Mouse (Mus musculus) lung, embryonic 16.5 days (tissue): Measurements from ENCODE around the gene Tbx3. TPM values are rescaled to one million over a fixed set of nuclear protein-coding genes. Genes with fewer than 3 reads are reported as not detected.

Experiments
- ATAC-seq: fragments of 200-750 bp; cut with Nextera tagmentation; 2 replicates; pipeline ENCODE4 v1.8.0; 2017; ENCODE audit warnings: low read depth, mild to moderate bottlenecking, moderate library complexity
- H3K27ac ChIP-seq: fragments of 300-500 bp; sonication (generic); 2 replicates; pipeline ENCODE4 v1.5.1; 2014; ENCODE audit warnings: mild to moderate bottlenecking, control low read depth, low read length
- H3K27me3 ChIP-seq: fragments of 300-500 bp; sonication (generic); 2 replicates; pipeline ENCODE4 v1.6.1; 2014; ENCODE audit warnings: low read depth, low read length, mixed read lengths; ENCODE audit not compliant: control insufficient read depth, insufficient read depth
- H3K36me3 ChIP-seq: fragments of 300-500 bp; sonication (generic); 2 replicates; pipeline ENCODE4 v1.6.1; 2014; ENCODE audit warnings: low read length; ENCODE audit not compliant: control insufficient read depth, insufficient read depth
- H3K4me1 ChIP-seq: fragments of 300-500 bp; sonication (generic); replicated peaks from 2 replicates; pipeline ENCODE4 v1.6.1; 2014; ENCODE audit warnings: low read length, mixed read lengths; ENCODE audit not compliant: control insufficient read depth, insufficient read depth
- H3K4me2 ChIP-seq: fragments of 300-500 bp; sonication (generic); 2 replicates; pipeline ENCODE4 v1.6.1; 2014; ENCODE audit warnings: low read depth, low read length, control low read depth
- H3K4me3 ChIP-seq: fragments of 300-500 bp; sonication (generic); 2 replicates; pipeline ENCODE4 v1.5.1; 2014; ENCODE audit warnings: mild to moderate bottlenecking, low read length, control low read depth
- H3K9ac ChIP-seq: fragments of 300-500 bp; sonication (generic); 2 replicates; pipeline ENCODE4 v1.6.1; 2014; ENCODE audit warnings: low read length, control low read depth
- H3K9me3 ChIP-seq: fragments of 300-500 bp; sonication (generic); 2 replicates; pipeline ENCODE4 v1.6.1; 2016; ENCODE audit warnings: low read length; ENCODE audit not compliant: control insufficient read depth
- WGBS: fragments of 180-500 bp; shearing (Covaris S2); extraction: QIAGEN DNeasy Blood & Tissue Kit; methylation state at CpG from one replicate; pipeline ENCODE4 v1.1.7; 2014; 5-methylcytosine and 5-hydroxymethylcytosine counted together
- polyA plus RNA-seq: library from polyadenylated mRNA; unstranded; fragments of >200 nt; fragmentation: Nextera tagmentation; extraction: Ambion mirVana; gene quantifications from 2 replicates; pipeline ENCODE4 v1.2.1, GENCODE M21; 2015

The Tbx3 gene
- polyA plus RNA-seq, 1 experiment from 2014 or later: 65.3 TPM

DNA sequence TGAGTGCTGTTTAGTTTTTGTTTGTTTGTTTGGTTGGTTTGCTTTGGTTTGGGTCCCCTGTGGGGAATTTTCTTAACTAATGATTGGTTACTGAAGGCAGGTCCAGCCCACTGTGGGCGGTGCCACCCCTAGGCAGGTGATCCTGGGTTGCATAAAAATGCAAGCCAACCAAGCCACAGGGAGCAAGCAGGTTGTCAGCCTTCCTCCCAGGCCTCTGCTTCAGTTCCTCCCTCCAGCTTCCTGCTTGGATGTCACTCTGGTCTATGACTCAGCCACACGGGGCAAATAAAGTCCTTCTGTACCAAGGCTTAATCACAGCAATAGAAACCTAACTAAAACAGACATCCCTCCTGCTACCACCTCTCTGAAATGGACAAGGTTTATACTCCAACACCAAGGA is 35.6 kb upstream of the Tbx3 start:
- Histone ChIP-seq H3K4me1 (no peaks in the 10 kb centered on the region), H3K36me3 (no peaks in the 10 kb centered on the region), H3K4me2 (no peak overlapping the region), H3K9me3 (no peaks in the 10 kb centered on the region), H3K9ac (no peak overlapping the region), H3K27me3 (no peaks in the 10 kb centered on the region), H3K4me3 (no peak overlapping the region), H3K27ac (no peak overlapping the region)
- no peak for ATAC-seq
- WGBS: 59% methylated on average over 2 of the region's 2 CpGs

- H3K9me3 ChIP-seq: no peaks in the 10 kb centered on the region
- ATAC-seq: no peak
- H3K4me2 ChIP-seq: no peak overlapping the region
- H3K36me3 ChIP-seq: no peaks in the 10 kb centered on the region
- no peak overlapping the region for H3K4me3 ChIP-seq
- H3K27me3 ChIP-seq: no peaks in the 10 kb centered on the region
- H3K4me1 ChIP-seq: peaks cover 8% of the 10 kb centered on the region; the same call in 1 of the 2 replicates
- 39% methylated on average over 12 of the region's 12 CpGs for WGBS
- no peak overlapping the region for H3K9ac ChIP-seq
- no peak overlapping the region for H3K27ac ChIP-seq
Measured at GRCm38 (mm10) chr5:119638300-119638699, 32.2 kb upstream of the Tbx3 start.

DNA sequence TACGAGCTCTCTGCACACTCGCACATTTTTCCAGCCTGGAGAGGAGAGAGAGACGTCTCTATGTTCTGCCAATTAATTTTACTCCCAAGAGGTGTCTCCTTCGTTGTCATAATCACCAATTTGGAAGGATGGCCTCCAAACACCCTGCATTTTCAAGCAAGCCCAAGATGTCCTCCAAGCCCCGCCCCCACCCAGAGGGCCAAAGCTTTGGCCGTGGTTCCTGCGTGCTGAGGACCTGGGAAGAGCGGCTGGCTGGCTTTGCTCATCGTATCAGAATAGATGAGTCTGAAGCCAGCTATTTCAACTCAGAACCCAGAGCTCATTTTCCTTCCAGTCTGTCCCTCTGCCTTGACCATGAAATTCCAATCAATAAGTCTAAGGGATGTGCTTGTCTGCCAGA is 29.4 kb upstream of the Tbx3 start:
- H3K4me3 ChIP-seq: no peak overlapping the region
- H3K4me1 ChIP-seq: peaks cover 15% of the 10 kb centered on the region; the same call in 1 of the 2 replicates
- no peak overlapping the region for H3K27ac ChIP-seq
- ATAC-seq: no peak
- 56% methylated on average over 9 of the region's 9 CpGs for WGBS
- no peak overlapping the region for H3K4me2 ChIP-seq
- H3K9me3 ChIP-seq: no peaks in the 10 kb centered on the region
- H3K27me3 ChIP-seq: no peaks in the 10 kb centered on the region
- no peak overlapping the region for H3K9ac ChIP-seq
- H3K36me3 ChIP-seq: no peaks in the 10 kb centered on the region

DNA sequence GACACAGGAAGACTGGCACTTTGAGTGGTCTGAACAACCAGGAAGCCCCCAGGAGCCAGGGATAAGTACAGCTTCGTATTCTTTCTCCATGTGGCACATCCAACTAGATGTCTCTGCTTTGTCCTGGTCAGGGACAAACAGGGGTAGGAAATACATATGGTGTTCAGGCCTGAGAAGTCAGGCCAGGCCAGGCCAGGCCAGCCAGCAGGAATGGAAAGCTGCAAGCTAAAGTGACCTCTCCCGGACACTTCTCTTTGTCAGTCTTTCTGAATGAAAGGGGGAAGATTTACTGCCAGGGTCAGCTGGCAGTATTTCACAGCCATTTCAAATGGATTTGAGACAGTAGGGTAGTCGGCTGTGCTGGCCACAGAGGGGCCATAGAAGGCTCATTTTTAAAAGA is 28.8 kb upstream of the Tbx3 start:
- no peak overlapping the region for H3K9ac ChIP-seq
- H3K9me3 ChIP-seq: no peaks in the 10 kb centered on the region
- no peaks in the 10 kb centered on the region for H3K27me3 ChIP-seq
- ATAC-seq: no peak
- H3K27ac ChIP-seq: no peak overlapping the region
- no peak overlapping the region for H3K4me2 ChIP-seq
- no peak overlapping the region for H3K4me3 ChIP-seq
- WGBS: 30% methylated on average over 3 of the region's 3 CpGs
- H3K36me3 ChIP-seq: no peaks in the 10 kb centered on the region
- H3K4me1 ChIP-seq: peaks cover 15% of the 10 kb centered on the region; the same call in 1 of the 2 replicates

GRCm38 (mm10) chr5:119646965-119647364 is 23.5 kb upstream of the Tbx3 start:
- no peak overlapping the region for H3K4me2 ChIP-seq
- H3K27me3 ChIP-seq: no peaks in the 10 kb centered on the region
- WGBS: 64% methylated on average over 2 of the region's 2 CpGs
- no peak overlapping the region for H3K9ac ChIP-seq
- H3K27ac ChIP-seq: no peak overlapping the region
- H3K4me3 ChIP-seq: no peak overlapping the region
- no peaks in the 10 kb centered on the region for H3K36me3 ChIP-seq
- H3K9me3 ChIP-seq: no peaks in the 10 kb centered on the region
- peaks cover 20% of the 10 kb centered on the region for H3K4me1 ChIP-seq
- no peak for ATAC-seq

DNA sequence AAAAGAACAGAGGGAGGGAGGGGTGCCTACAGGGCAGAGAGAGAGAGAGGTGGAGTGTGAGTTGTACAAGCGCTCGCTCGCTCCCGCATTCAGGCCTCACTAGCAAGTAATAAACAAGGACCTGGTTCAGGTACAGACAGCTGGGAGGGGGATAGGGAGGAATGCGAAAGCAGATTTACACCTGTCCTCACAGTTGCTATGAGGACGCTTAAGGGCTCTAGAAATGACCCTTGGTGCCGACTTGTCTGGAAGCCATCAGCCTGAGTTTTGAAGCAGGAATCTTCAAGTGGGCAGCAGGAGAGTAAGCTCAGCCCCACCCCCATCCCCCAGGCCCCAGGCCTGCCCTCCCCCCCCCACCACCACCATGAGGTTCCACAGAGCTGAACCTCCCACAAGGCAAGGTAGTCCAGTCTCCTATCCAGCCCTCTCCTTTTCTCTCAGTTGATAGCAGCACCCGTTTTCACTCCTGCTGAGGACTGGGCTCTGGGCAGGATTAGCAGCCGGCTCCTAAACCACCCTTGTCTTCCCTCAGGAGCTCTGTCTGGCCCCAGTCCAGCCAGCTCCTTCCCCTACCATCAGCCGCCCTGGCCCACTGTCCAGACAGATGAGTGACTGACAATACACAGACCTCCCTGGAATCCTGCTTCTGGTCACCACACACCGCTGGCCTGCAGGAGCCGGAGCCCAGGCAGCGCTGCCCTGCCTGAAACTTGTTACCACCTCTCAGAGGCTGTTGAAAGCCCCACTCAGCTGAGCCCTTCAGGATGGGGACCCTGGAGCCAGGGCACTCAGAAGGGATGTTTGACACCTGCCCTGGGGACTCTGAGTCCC is 19.1 kb upstream of the Tbx3 start:
- Histone ChIP-seq H3K4me3 (no peak overlapping the region), H3K4me2 (peak overlapping the region; percentile 28; the same call in 1 of the 2 replicates), H3K9ac (0 out of 2 replicates have a peak overlapping the region, but pooled peaks have one; percentile 30), H3K27me3 (peaks cover 4% of the 10 kb centered on the region; the same call in 1 of the 2 replicates), H3K36me3 (no peaks in the 10 kb centered on the region), H3K9me3 (no peaks in the 10 kb centered on the region), H3K27ac (peak overlapping the region; percentile 41), H3K4me1 (peaks cover 10% of the 10 kb centered on the region)
- WGBS: 30% methylated on average over 13 of the region's 13 CpGs
- ATAC-seq: peak; percentile 76

DNA sequence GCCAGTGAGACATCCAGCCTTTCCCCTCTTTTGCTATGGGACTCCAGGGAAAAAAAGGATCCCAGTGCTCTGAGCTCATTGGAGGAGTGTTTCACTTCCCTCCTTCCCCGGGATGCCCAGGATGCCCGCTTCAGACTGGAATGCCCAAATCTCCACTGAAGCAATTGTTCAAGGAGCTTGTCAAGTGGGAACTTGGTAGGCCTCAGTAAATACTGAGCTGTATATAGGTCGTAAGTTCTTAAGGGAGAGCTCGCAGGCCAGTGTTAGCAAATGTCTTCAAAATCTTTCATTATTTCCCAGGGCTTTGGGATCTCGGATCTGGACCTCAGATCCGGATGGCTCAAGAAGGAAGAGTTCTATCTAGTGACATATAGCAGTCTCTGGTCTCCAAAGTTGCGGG is 14.1 kb upstream of the Tbx3 start:
- H3K4me3 ChIP-seq: no peak overlapping the region

DNA sequence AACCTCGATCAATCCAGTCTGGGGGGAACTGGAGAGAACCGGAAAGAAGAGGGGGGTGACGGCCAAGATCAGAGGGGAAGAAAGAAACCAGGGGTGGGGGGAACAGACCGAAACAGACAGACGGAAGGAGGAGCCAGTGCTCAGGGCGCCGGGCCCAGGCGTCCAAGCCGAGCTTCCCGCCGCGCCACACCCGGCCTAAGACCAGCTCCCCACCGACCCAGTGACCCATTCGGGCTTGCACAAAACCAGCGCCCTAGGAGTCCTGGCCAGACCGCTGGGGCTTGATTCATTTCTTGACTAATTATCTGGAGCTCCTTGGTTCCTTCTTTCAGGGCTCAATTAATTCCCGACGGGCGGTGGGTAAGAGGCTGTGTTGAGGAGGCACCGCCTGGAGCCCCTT is 13.6 kb upstream of the Tbx3 start:
- Histone ChIP-seq H3K36me3 (no peaks in the 10 kb centered on the region), H3K4me1 (peaks cover 5% of the 10 kb centered on the region; the same call in 1 of the 2 replicates), H3K27ac (no peak overlapping the region), H3K4me3 (no peak overlapping the region), H3K4me2 (no peak overlapping the region), H3K27me3 (peaks cover 33% of the 10 kb centered on the region), H3K9me3 (no peaks in the 10 kb centered on the region), H3K9ac (no peak overlapping the region)
- WGBS: 23% methylated on average over 21 of the region's 21 CpGs
- no peak for ATAC-seq

More for the DNA sequence above, 14.1 kb upstream of the Tbx3 start:
- H3K4me2 ChIP-seq: no peak overlapping the region
- H3K36me3 ChIP-seq: no peaks in the 10 kb centered on the region
- 37% methylated on average over 7 of the region's 7 CpGs for WGBS
- peaks cover 10% of the 10 kb centered on the region for H3K4me1 ChIP-seq
- H3K27me3 ChIP-seq: peaks cover 33% of the 10 kb centered on the region
- peak; percentile 32; the same call in 1 of the 2 replicates for ATAC-seq
- H3K9me3 ChIP-seq: no peaks in the 10 kb centered on the region
- no peak overlapping the region for H3K27ac ChIP-seq
- no peak overlapping the region for H3K9ac ChIP-seq

- no peak for ATAC-seq
- WGBS: 35% methylated on average over 6 of the region's 6 CpGs
- no peak overlapping the region for H3K4me3 ChIP-seq
- H3K27ac ChIP-seq: no peak overlapping the region
- peaks cover 38% of the 10 kb centered on the region for H3K27me3 ChIP-seq
- H3K9me3 ChIP-seq: no peaks in the 10 kb centered on the region
- H3K4me1 ChIP-seq: peaks cover 4% of the 10 kb centered on the region; the same call in 1 of the 2 replicates
- no peak overlapping the region for H3K9ac ChIP-seq
- H3K4me2 ChIP-seq: no peak overlapping the region
- H3K36me3 ChIP-seq: no peaks in the 10 kb centered on the region
Measured at GRCm38 (mm10) chr5:119657362-119657761, 13.1 kb upstream of the Tbx3 start.
